Mouse (Mus musculus) neutrophil, adult 5-6 weeks (primary cell): ENCODE data around the gene Tmem207. TPM values are rescaled to one million over a fixed set of nuclear protein-coding genes. Genes with fewer than 3 reads are reported as not detected.
"Not testable (repeated sequence)": the region's sequence is repeated elsewhere in the genome, so short reads cannot be mapped to it uniquely, and the experiment has no call there.

Experiments used
- ATAC-seq: fragments of 151-379, 151-347 bp; 2 replicates; pipeline ENCODE4 v1.8.0; 2017; ENCODE audit warnings: mild to moderate bottlenecking, moderate TSS enrichment; ENCODE audit not compliant: insufficient number of reproducible peaks, poor library complexity, low FRiP score, severe bottlenecking; ENCODE audit errors: extremely low read depth
- total RNA-seq: library from RNA; stranded (forward); fragments of 200-1000 nt; gene quantifications from 2 replicates; pipeline ENCODE4 v1.2.3, GENCODE M21; 2017

Gene Tmem207
- 0.23 TPM in 1 of 2 replicates, not detected in the other for total RNA-seq

DNA sequence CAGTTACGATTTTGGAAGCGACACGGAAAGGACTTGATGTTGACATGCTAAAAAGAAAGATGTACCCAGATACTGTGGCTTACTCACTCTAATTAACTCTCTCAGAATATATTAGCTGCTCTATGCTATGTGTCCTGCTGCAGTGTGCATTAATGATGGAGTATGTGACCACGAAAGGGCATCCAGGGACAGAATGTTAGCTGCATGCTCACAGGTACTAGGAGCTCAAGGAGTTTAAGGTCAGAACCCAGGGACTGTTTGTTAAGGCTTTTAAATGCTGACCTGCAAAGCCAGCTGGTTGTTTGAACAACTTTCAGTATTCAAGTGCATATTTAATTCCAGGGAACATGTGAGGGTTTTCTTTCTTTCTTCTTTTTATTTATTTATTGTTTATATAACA, at the start of gene Tmem207:
Tmem207 (minus strand) TSS at position 101 of the 400 bp plus-strand sequence.
- no peak for ATAC-seq

DNA sequence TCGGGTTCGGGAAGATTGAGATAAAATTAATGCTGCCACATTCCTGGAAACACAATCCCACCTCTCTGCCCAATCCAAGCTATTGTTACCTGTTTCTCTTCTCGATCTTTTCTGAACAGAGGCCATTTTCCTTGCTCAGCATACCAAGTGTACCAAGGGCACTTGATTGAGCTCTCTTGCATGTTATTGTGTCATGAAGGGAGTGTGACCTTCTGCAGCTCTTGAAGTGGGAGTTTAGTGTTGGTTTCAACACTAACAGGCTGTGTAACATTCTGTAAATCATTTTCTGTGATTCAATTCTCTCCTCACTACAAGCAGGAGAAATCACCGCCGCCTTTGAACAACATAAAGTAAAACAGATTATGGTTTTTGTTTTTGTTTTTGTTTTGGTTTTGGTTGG, 47.6 kb upstream of the Tmem207 start:
- ATAC-seq: no peak

DNA sequence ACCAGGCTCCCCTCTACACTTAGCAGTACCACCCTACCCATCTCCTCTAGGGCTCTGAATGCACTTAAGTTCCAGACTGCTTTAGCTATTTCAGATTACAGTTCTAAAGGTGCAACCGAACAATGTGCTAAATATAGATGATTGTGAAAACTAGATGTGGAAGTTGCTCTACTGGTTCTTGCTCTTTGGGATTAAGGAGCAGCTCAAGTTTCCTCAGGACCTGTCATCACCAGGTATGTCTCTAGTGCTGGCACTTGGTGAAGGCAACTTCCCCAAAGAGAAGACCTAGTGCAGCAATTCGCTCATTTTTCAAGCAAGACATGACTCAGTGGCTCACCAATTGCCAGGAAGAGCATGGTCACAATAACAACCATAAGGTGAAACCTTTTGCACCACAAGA, 45.3 kb upstream of the Tmem207 start:
- ATAC-seq: no peak

DNA sequence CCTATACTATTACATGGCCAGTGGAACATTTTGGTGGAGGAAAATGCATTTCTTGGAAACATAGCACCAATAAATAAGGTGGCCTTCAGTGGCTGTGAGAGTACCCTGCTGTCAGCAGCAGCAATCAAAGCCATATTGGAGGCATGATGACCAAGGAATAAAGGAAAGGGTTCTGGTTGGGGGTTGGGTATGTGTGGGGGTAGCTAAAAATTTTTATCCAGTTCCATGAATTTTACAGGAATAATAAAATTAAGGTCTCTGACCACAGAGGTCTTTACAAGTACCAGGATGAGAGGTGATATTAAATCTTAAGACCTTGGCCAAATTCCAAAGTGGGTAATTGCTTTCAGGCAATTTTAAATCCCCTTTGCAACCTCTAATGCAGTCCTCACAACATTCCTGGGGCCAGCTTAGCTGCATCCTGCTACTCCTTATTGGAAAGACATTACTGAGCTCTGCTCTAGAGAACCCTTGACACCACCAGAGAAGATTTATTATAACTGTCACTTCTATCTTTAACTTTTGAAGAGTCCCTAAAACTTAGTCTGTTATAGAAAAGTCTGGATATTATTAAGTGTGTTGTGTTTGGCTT, 42.9 kb upstream of the Tmem207 start:
- no peak for ATAC-seq

DNA sequence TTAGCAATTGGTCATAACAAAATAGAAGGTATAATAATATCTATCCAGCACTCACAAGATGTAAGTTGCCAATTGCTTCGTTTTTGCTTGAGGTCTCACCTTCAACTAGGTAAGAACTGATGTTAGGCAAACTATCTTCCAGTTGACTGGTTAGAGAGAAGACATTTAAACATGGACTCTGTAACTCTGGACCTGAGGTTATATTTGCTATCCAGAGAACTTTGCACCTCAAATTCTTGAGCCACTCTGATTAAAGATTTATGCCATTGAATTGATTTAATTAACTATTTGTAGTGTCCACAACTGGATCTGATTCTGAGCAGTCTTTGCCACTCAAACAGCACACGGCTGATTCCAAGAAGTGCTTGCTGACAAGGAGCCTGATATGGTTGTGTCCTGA, 36.2 kb upstream of the Tmem207 start:
- ATAC-seq: no peak

DNA sequence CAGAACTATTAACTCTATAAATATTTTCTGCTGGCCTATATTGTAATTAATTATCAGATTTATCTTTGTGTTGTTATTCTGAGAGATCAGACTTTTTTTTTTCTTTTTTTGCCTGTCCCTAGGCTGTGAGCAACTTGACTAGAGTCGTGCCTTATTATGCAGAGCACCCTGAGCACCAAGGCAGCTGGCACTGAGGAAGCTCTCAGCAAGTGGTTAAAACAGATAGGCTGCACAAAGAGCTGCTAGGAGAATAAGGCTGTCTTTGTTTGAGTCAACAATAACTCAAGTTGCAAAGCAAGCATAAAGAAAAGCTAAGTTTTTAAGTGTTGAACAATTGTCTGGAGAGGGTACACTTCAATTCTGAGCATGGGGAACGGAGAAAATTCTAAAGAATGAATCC, 35.2 kb upstream of the Tmem207 start:
- ATAC-seq: no peak

DNA sequence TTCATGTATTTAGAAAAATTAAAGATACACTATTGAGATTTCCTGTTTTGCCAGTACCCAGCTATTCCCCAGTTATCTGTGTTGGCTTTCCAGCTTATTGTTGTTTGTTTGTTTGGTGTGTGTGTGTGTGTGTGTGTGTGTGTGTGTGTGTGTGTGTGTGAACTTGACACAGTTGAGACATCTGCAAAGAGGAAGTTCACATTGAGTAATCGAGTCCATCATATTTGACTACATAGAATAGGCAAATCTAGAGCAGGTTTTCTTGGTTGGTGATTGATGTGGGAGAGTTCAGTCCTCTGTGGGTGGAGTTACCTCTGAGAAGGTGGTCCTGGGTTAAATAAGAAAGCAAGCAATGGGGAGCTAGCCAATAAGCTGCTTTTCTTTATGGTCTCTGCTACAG, 32.2 kb upstream of the Tmem207 start:
- ATAC-seq: peak; percentile 78

DNA sequence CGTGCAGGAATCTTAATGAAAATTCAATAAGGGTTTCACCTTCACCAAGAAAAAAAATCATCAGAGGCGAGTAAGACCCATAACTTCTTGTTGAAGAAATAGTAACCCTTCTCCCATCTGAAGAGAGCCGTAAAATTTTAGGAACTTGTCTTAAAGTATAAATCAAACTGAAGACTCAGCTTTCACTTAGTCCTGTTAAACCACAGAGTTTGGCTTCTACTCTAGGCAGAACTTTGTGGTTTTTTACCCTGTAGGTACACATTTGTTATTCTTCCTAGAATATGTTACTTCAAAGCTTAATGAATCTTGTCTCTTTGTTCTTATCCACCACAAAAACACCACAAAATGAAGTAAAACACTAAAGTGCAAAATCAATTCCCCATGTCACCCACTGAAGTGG, 25.7 kb upstream of the Tmem207 start:
- ATAC-seq: no peak

DNA sequence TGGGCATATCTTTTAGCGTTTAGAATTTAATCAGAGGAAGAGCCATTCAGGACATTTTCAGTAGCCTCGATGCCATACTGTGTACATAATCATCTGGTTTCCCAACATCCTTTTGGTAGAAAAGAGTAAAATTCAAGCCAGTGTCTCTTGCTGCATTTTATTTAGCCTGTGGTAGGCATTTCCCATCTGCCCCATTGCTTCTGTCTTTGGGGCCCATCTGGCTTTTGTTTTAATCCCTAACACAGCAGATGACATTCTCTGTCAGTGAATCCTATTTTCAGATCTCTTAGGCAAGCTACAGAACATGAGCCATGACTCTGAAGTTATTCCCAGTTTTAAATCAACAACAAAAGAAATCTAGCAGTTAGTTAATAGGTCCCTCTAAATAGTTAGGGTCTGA, 22.7 kb upstream of the Tmem207 start:
- no peak for ATAC-seq

DNA sequence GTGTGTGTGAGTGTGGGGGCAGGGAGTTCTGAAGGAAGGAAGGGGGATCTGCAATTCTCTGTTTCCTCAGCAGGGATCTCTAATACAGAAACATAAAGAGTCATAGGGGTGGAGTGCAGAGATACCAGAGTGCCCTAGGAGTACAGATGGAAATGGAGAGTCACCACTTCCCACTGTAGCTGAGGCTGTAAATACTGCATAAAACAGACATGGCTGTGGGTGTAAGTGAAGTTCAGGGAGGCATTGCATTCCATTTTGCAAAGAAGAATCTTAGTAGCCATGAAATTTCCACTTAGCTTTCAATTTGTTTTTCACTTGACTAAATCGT, 20.3 kb upstream of the Tmem207 start:
- no peak for ATAC-seq

DNA sequence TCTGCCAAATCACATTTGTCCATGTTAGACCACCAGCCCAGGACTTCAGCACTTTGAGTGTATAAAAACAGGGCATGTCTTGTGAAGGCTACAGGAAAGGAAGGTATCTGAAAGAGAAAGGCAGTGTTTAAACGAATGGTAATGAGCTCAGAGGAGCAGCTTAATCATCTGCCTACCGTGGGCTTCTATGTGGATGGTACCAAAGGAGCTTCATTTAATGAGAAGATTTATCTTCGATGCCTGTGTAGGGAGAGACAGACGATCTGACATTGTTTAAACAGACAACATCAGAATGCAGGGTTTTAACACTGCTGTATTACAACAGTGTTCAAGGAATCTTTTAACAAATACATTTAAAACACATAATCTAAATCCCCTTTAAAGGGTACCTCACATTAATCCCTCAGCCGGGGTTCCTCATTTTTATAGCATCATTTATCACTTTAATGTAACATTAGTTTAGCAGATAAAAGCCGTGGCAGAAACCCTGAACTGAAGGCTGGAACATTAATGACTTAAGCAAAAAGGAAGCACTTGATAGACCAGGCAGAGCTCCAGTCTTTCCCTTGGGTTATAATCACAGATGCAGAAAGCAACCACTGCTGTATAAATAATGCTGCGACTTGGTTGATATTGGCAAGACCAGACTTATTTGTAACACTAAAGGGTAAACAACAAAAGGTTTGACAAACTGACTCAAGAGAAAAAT, 19.8 kb upstream of the Tmem207 start:
- no peak for ATAC-seq

DNA sequence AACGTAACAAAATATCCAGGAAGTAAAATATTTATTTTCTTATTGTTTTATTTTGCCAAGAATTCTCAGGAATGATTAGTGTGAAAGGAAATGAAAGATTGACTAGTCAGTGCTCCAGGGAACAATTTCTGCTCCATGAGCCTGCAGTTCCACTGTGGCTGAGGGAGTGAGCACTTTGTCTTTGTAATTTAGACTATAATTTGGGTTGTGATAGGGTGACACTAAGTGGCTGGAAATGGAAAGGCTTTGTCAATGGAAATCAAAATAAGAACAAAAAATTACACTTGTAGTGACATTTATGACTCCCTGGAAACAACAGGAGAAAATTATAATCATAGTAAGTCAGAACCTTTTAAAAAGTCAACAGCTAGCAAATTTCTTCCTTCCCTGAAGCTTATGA, 5.7 kb upstream of the Tmem207 start:
- no peak for ATAC-seq

DNA sequence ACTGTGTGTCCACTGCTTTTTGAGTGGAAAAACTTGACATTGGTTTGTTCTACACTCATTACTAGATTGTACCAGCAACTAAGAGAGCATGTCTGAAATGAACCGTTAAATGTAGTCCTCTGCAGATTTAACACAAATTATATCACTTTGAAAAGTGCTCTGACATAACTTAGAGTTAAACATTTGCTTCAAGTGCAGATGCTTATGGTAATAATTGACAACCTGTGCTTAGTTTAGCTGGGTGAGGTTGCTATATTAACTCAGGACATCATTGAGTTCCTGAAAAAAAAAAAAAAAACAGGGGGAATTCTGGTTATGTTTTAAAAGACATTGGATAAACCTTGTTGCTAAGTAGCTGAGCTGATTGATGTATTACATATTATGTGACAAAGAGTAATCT, 3.9 kb upstream of the Tmem207 start:
- ATAC-seq: no peak

DNA sequence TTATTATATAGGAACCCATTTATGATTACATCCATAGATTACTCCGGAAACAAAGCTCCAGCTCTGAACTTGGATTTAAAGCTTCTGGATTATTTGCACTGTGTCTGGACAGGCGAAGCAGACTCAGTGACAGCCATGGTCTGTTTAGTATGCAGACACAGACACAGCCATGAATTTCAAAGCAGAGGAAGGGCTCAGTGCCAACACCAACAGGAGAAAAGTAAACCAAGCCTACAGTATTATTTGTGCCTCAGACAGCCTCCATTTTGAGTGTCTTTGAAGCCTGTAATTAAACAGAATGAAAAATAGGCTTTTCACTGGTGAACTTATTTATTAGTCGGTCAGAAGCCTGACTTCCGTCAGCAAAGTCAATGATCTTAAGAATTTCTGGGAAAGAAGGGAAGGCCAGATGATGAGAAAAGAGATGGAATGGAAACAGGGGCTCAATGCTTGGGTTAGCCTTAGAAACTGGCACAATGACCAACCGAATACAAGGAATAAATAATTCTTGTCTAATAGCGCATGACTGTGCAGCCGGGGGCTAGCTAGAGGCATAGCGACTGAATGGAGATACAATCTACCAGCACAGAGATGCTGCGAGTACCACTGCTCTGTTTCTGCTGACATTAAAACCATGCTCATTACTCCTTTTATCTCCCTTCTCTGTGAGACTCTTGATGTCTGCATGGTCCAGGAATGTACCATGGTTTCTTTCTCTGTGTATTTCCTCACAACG, 1.5 kb upstream of the Tmem207 start:
- ATAC-seq: no peak

DNA sequence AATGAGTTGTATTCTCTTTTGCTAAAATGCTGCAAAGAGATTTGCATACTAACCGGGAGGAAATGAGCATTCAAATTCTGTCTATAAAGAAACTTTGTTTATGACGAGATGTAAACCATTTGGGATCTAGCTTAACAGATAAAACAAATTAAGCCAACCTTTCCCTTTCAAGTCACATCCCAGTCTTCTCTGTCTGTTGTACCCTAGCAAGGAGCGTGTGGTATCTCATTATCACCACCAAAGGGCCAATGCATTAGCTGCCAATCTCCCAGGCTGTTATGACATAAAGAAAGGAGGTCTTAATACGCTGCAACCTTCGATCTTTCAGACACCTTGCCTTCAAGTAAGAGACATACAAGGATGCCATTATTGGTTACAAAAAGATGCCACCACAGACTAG, 737 bp downstream of the Tmem207 start:
- no peak for ATAC-seq

DNA sequence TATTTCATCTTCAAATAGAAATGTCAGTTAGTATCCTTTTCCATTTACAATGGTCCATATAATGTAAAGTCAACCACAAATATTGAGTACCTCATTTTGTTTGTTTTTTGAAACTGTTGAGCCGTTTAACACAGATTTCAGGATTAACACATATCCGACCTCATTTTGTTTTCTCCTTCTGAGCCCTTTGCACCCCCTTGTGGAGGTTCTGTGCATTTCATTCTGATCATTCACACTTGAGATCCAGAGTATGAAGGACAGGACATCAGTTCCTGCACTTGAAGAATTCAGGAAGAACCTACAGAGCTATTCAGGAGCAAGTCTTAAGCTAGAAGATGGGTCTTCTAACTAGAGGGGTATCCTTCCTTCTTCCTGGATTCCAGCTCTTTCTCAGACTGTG, 7.0 kb downstream of the Tmem207 start:
- ATAC-seq: no peak

DNA sequence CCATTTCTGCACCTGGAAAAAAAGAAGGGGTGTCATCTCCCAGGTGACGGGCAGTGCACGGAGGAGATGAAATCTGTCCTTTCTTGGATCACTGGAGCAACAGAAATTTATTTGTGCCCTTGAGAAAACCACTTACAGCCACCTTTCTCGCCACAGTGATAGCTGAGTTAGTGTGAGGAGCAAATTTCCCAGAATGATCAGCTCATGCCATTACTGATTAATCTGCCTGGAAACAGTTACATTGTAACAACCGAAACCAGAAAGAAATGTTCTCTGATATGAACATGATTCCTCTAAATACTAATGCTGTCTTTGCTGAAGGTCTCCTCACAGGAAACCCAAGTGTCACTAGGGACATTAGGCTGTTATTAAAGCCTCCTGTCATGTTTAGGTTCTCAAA, 21.6 kb downstream of the Tmem207 start:
- ATAC-seq: no peak

DNA sequence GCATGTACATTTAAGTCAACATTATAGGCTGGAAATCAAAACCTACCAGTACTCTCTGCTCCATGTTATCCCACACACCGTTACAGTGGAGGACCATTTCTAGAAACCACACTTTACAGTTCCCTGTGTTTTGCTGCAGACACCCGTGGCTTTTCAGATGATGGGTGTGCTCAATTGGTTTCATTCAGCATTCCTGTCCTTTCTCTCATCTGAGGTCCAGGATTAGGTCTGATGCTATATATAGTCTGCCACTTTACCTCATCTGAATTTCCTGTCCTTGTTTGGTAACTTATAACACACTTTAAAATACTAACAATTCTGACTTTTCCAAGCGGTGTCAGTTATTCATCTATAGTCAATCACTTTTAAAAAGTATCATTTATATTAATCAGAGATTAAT, 25.8 kb downstream of the Tmem207 start:
- ATAC-seq: no peak

DNA sequence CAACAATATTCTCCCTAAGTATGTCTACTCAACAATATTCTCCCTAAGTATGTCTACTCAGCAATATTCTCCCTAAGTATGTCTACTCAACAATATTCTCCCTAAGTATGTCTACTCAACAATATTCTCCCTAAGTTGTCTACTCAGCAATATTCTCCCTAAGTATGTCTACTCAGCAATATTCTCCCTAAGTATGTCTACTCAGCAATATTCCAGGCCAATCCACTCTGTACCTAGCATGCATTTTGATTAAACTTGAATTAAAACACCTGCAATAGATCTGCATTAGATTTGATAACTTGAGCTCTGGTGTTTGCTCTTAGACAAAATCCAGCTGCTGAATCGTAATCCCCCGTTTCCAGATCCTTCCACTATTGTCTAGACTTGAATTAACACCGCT, 26.9 kb downstream of the Tmem207 start:
- ATAC-seq: not testable (repeated sequence)

DNA sequence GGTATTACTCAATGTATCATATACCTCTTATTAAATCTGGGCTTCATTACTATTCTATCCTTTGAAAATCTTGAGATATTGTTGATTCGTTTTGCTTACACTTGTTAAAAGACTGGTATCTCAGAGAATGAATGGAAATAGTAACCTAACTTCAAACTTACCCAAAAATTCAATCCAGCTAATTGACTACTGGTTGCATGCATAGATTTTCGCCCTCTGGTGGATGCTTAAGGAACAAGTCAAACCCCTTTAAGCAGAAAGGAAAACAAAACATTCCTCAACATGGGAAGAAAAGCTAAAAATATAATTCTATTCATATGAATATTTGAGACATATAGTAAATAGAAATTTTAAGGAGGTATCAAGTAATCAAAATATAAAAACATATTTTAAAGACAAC, 30.8 kb downstream of the Tmem207 start:
- no peak for ATAC-seq
